Mouse (Mus musculus) lung, adult 2 months (tissue): ENCODE measurements around the gene Olfr412.

Experiments
- CTCF ChIP-seq: fragments of 200-500 bp; IDR thresholded peaks from 2 replicates; pipeline ENCODE4 v1.5.1; 2011; ENCODE audit warnings: mild to moderate bottlenecking, low read length, control low read depth; ENCODE audit not compliant: insufficient read depth
- POLR2A ChIP-seq: fragments of 200-500 bp; IDR thresholded peaks from 2 replicates; pipeline ENCODE4 v1.6.1; 2011; ENCODE audit warnings: low read depth, mild to moderate bottlenecking, control low read depth, low read length, borderline replicate concordance; ENCODE audit errors: extremely low read depth

DNA sequence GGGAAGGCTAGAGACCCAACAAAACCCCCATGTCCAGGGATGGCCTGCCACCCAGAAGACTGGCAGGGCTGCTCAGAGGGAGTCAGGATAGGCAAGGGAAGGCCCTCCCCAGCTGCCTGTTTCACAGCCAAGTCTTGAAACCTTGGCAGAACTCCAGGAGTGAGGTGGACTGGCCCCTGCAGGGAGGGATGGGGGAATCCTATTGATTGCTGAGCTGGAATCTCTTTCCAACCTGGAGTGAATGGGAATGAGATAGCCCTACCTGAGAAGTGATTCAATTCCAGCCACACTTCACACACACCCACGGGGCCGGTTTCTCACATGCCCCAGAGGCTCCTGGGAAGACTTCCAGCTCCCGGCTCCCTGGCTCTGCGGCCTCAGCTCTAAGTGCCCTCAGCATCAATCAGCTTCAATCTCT lies 47.9 kb downstream of the Olfr412 start:
- TF ChIP-seq POLR2A (no peak), CTCF (no peak)
